Mouse (Mus musculus): ENCODE data around the gene Nanos3.

Gene Nanos3

GRCm38 (mm10) chr8:84125656-84126055, 59.4 kb downstream of the Nanos3 start, which contains the start of gene Podnl1:
TSS of gene Podnl1 (plus strand) at chr8:84125989.
- DNase-seq: no peak

Measured in kidney, adult 18-20 months (tissue).